Comparison of ENCODE assay signal across 10 mouse cellular contexts in genomic region chr11:52005586-52005985, GRCm38 (mm10). TPM values are rescaled to one million over a fixed set of nuclear protein-coding genes. Genes with fewer than 3 reads are reported as not detected.
DNase-seq lines count a peak whose midpoint lies in the region; ATAC-seq and TF ChIP-seq lines count a peak whose summit lies in the region.
"Had no signal": no experiment of that assay in that cellular context is flagged by ENCODE, and none has a peak within 500 bp of the region (broad histone marks: within the 10 kb centered on the region; RNA-seq: fewer than 3 reads in every experiment).

No protein-coding gene starts in this region.

- no peaks in the 10 kb centered on the region for H3K9me3 ChIP-seq in midbrain, embryonic 10.5 days (replicated peaks)
- H3K9me3 ChIP-seq in midbrain, embryonic 16.5 days (replicated peaks; ENCODE audit: control insufficient read depth, low read length, poor library complexity, severe bottlenecking): no peaks in the 10 kb centered on the region
- H3K9me3 ChIP-seq in limb, embryonic 13.5 days: no peaks in the 10 kb centered on the region
- no peaks in the 10 kb centered on the region for H3K9me3 ChIP-seq in stomach, embryonic 16.5 days (replicated peaks; ENCODE audit: control insufficient read depth, low read length)

- DNase-seq in gastrocnemius, adult 2 months: no peak
- DNase-seq in gastrocnemius, postnatal 10 days: no peak
- no peak for DNase-seq in midbrain, embryonic 10.5 days (ENCODE audit: low spot score)
- no peak for DNase-seq in adrenal gland, postnatal 10 days
- no peak for DNase-seq in c-Kit-positive CD71-positive TER-119-positive erythroid progenitor cells, embryonic 14.5 days (ENCODE audit: low spot score)
- DNase-seq: cerebellum, postnatal 36 days; kidney, postnatal 14 days had no signal

- no peak overlapping the region for H3K9ac ChIP-seq in midbrain, embryonic 16.5 days (ENCODE audit: low read depth, low read length)
- H3K9ac ChIP-seq in limb, embryonic 13.5 days: no peak overlapping the region; the same call in 1 of the 2 replicates
- H3K9ac ChIP-seq in stomach, embryonic 16.5 days (ENCODE audit: low read length): no peak overlapping the region

- 73% methylated on average over 2 of the region's 2 CpGs for WGBS in midbrain, embryonic 10.5 days
- 80% methylated on average over 2 of the region's 2 CpGs for WGBS in midbrain, embryonic 16.5 days
- 45% methylated on average over 2 of the region's 2 CpGs for WGBS in limb, embryonic 13.5 days
- WGBS in stomach, embryonic 16.5 days: 49% methylated on average over 2 of the region's 2 CpGs

- intact Hi-C loops in gastrocnemius, adult 2 months (cut with DNase I): loop anchor here (2.0 to 5.0 kb wide), 2 partner anchors 147 to 183 kb away; no protein-coding TSS in a partner anchor

- ATAC-seq in midbrain, embryonic 16.5 days: no peak
- ATAC-seq in limb, embryonic 13.5 days (ENCODE audit: low FRiP score, low read depth): no peak
- no peak for ATAC-seq in stomach, embryonic 16.5 days (ENCODE audit: insufficient read depth, low FRiP score)

- peaks cover 40% of the 10 kb centered on the region for H3K4me1 ChIP-seq in midbrain, embryonic 10.5 days
- H3K4me1 ChIP-seq in midbrain, embryonic 16.5 days (ENCODE audit: control insufficient read depth, insufficient read depth, low read length): peaks cover 24% of the 10 kb centered on the region
- H3K4me1 ChIP-seq in limb, embryonic 13.5 days: peaks cover 29% of the 10 kb centered on the region
- H3K4me1 ChIP-seq in stomach, embryonic 16.5 days (ENCODE audit: control insufficient read depth, insufficient read depth, low read length): peaks cover 20% of the 10 kb centered on the region

- TF ChIP-seq CTCF in gastrocnemius, adult 2 months (IDR thresholded peaks at IDR 0.05): no peak

- H3K27me3 ChIP-seq in midbrain, embryonic 10.5 days (ENCODE audit: low read depth, poor library complexity, severe bottlenecking): no peaks in the 10 kb centered on the region
- H3K27me3 ChIP-seq in midbrain, embryonic 16.5 days (ENCODE audit: control insufficient read depth, insufficient read depth, low read depth, low read length): no peaks in the 10 kb centered on the region
- H3K27me3 ChIP-seq in limb, embryonic 13.5 days: no peaks in the 10 kb centered on the region
- H3K27me3 ChIP-seq in stomach, embryonic 16.5 days (ENCODE audit: control insufficient read depth, insufficient read depth, low read length): no peaks in the 10 kb centered on the region

- H3K36me3 ChIP-seq in midbrain, embryonic 10.5 days: 0 out of 2 replicates have a peak, but pooled peaks cover 4% of the 10 kb centered on the region
- no peaks in the 10 kb centered on the region for H3K36me3 ChIP-seq in midbrain, embryonic 16.5 days (ENCODE audit: control insufficient read depth, insufficient read depth, low read length)
- no peaks in the 10 kb centered on the region for H3K36me3 ChIP-seq in limb, embryonic 13.5 days
- no peaks in the 10 kb centered on the region for H3K36me3 ChIP-seq in stomach, embryonic 16.5 days (ENCODE audit: control insufficient read depth, insufficient read depth, low read length)

- no peak overlapping the region for H3K4me3 ChIP-seq in gastrocnemius, adult 2 months
- peak overlapping the region; percentile 69; the same call in 1 of the 2 replicates for H3K4me3 ChIP-seq in midbrain, embryonic 10.5 days
- H3K4me3 ChIP-seq in midbrain, embryonic 16.5 days (ENCODE audit: low read depth, low read length): no peak overlapping the region
- H3K4me3 ChIP-seq in limb, embryonic 13.5 days: no peak overlapping the region
- H3K4me3 ChIP-seq in stomach, embryonic 16.5 days (replicated peaks; ENCODE audit: low read length): no peak overlapping the region

- no peak overlapping the region; the same call in 1 of the 2 replicates for H3K4me2 ChIP-seq in midbrain, embryonic 16.5 days (ENCODE audit: low read length)
- peak overlapping the region; percentile 38 for H3K4me2 ChIP-seq in limb, embryonic 13.5 days (replicated peaks)
- H3K4me2 ChIP-seq in stomach, embryonic 16.5 days (ENCODE audit: low read depth, low read length): peak overlapping the region; percentile 3; the same call in 1 of the 2 replicates

- peak overlapping the region; percentile 100; the same call in 1 of the 2 replicates for H3K27ac ChIP-seq in gastrocnemius, adult 2 months
- H3K27ac ChIP-seq in midbrain, embryonic 10.5 days (replicated peaks): no peak overlapping the region
- H3K27ac ChIP-seq in midbrain, embryonic 16.5 days (ENCODE audit: low read length): no peak overlapping the region; the same call in 1 of the 2 replicates
- no peak overlapping the region for H3K27ac ChIP-seq in limb, embryonic 13.5 days
- peak overlapping the region; percentile 18; the same call in 1 of the 2 replicates for H3K27ac ChIP-seq in stomach, embryonic 16.5 days (ENCODE audit: low read length)

RNA-seq across cellular contexts. Expression of gene Cdkl3, which starts 1.6 kb away (rescaled TPM):
- 1 to 10 TPM; 1.5 to 3.2 TPM for total RNA-seq in gastrocnemius, adult 2 months (2021)
- total RNA-seq in gastrocnemius, postnatal 10 days (2021): 1 to 10 TPM; 5.5 to 5.9 TPM
- polyA plus RNA-seq in midbrain, embryonic 10.5 days (2016; fragmentation: Nextera tagmentation; extraction: Ambion mirVana): 9.5 and 13.3 TPM in 2 replicates
- polyA plus RNA-seq in midbrain, embryonic 16.5 days (2015; fragmentation: Nextera tagmentation; extraction: Ambion mirVana): 33.8 and 34.4 TPM in 2 replicates
- 12.7 and 13.4 TPM in 2 replicates for polyA plus RNA-seq in limb, embryonic 13.5 days (2015; fragmentation: Nextera tagmentation; extraction: Ambion mirVana)
- 5.2 and 6.7 TPM in 2 replicates for polyA plus RNA-seq in stomach, embryonic 16.5 days (2015; fragmentation: Nextera tagmentation; extraction: Ambion mirVana)
- 1 to 10 TPM; 8.1 to 8.2 TPM for total RNA-seq in adrenal gland, postnatal 10 days (2021)

RNA-seq across cellular contexts. Expression of gene Ube2b, which starts 5.0 kb away (rescaled TPM):
- 100 to 1,000 TPM; 519 to 559 TPM for total RNA-seq in gastrocnemius, adult 2 months (2021)
- total RNA-seq in gastrocnemius, postnatal 10 days (2021): 100 to 1,000 TPM; 241 to 249 TPM
- polyA plus RNA-seq in midbrain, embryonic 10.5 days (2016; fragmentation: Nextera tagmentation; extraction: Ambion mirVana): 202 and 209 TPM in 2 replicates
- polyA plus RNA-seq in midbrain, embryonic 16.5 days (2015; fragmentation: Nextera tagmentation; extraction: Ambion mirVana): 237 and 256 TPM in 2 replicates
- polyA plus RNA-seq in limb, embryonic 13.5 days (2015; fragmentation: Nextera tagmentation; extraction: Ambion mirVana): 252 and 263 TPM in 2 replicates
- polyA plus RNA-seq in stomach, embryonic 16.5 days (2015; fragmentation: Nextera tagmentation; extraction: Ambion mirVana): 192 and 223 TPM in 2 replicates
- total RNA-seq in adrenal gland, postnatal 10 days (2021): 100 to 1,000 TPM; 131 to 155 TPM

RNA-seq across cellular contexts. Expression of gene Cdkn2aipnl, which starts 38.1 kb away (rescaled TPM):
- total RNA-seq in gastrocnemius, adult 2 months (2021): 10 to 100 TPM; 16.9 to 30.0 TPM
- total RNA-seq in gastrocnemius, postnatal 10 days (2021): 10 to 100 TPM; 15.7 to 18.4 TPM
- 141 and 142 TPM in 2 replicates for polyA plus RNA-seq in midbrain, embryonic 10.5 days (2016; fragmentation: Nextera tagmentation; extraction: Ambion mirVana)
- polyA plus RNA-seq in midbrain, embryonic 16.5 days (2015; fragmentation: Nextera tagmentation; extraction: Ambion mirVana): 125 and 134 TPM in 2 replicates
- 101 and 109 TPM in 2 replicates for polyA plus RNA-seq in limb, embryonic 13.5 days (2015; fragmentation: Nextera tagmentation; extraction: Ambion mirVana)
- polyA plus RNA-seq in stomach, embryonic 16.5 days (2015; fragmentation: Nextera tagmentation; extraction: Ambion mirVana): 81.2 and 82.5 TPM in 2 replicates
- 10 to 100 TPM; 23.8 to 26.0 TPM for total RNA-seq in adrenal gland, postnatal 10 days (2021)

Comparison
In these comparisons a context has a peak if more than half of its experiments do, and no peak if none do; other contexts are left out.
1. H3K27ac ChIP-seq: peak in gastrocnemius, adult 2 months (single experiment) and stomach, embryonic 16.5 days (single experiment); none in midbrain, embryonic 10.5 days (single experiment), midbrain, embryonic 16.5 days (single experiment) and limb, embryonic 13.5 days (single experiment).